Mouse (Mus musculus) MEL (cell line): Measurements from ENCODE around the gene Klf1. TPM values are rescaled to one million over a fixed set of nuclear protein-coding genes. Genes with fewer than 3 reads are reported as not detected.

Experiments
- DNase-seq: peaks from one replicate; pipeline ENCODE4 v3.0.0; 2011; ENCODE audit warnings: low read depth, low spot score
- H3K27ac ChIP-seq: 2 replicates; pipeline ENCODE4 v1.5.1; 2012; ENCODE audit warnings: low read depth, mild to moderate bottlenecking, control low read depth, low read length, moderate library complexity; ENCODE audit not compliant: control insufficient read depth
- H3K27me3 ChIP-seq, 2 experiments: fragments of 150-350 bp in 1 of 2; sonication (generic) in 1 of 2; 2 replicates each; pipeline ENCODE4 v1.6.1; 2012; ENCODE audit warnings: low read length in 2 of 2, mild to moderate bottlenecking in 2 of 2, improper control_type of control experiment in 1 of 2, moderate library complexity in 1 of 2; ENCODE audit not compliant: insufficient read depth in 2 of 2, control insufficient read depth in 1 of 2
- H3K36me3 ChIP-seq, 2 experiments: 2 replicates each; pipeline ENCODE4 v1.6.1; 2012 to 2014; ENCODE audit warnings: low read length in 2 of 2, improper control_type of control experiment in 1 of 2, inconsistent platforms in 1 of 2, mild to moderate bottlenecking in 1 of 2; ENCODE audit not compliant: insufficient read depth in 2 of 2, control insufficient read depth in 1 of 2
- H3K4me1 ChIP-seq, 2 experiments: fragments of 150-350 bp in 1 of 2; sonication (generic) in 1 of 2; 2 replicates each; pipeline ENCODE4 v1.6.1; 2012; ENCODE audit warnings: low read length in 2 of 2, improper control_type of control experiment in 1 of 2, mild to moderate bottlenecking in 1 of 2; ENCODE audit not compliant: insufficient read depth in 2 of 2, control insufficient read depth in 1 of 2
- H3K4me3 ChIP-seq, 2 experiments: fragments of 150-350 bp in 1 of 2; sonication (generic) in 1 of 2; 2 replicates each; pipeline ENCODE4 v1.5.1; 2012; ENCODE audit warnings: low read depth in 2 of 2, low read length in 2 of 2, mild to moderate bottlenecking in 2 of 2, moderate library complexity in 2 of 2, control low read depth in 1 of 2, improper control_type of control experiment in 1 of 2; ENCODE audit not compliant: control insufficient read depth in 1 of 2, insufficient read depth in 1 of 2
- H3K79me2 ChIP-seq: 2 replicates; pipeline ENCODE4 v1.6.1; 2012; ENCODE audit warnings: mild to moderate bottlenecking, low read length, moderate library complexity; ENCODE audit not compliant: control insufficient read depth, poor library complexity, insufficient read depth
- H3K9ac ChIP-seq: 2 replicates; pipeline ENCODE4 v1.6.1; 2012; ENCODE audit warnings: low read depth, mild to moderate bottlenecking, control low read depth, low read length, moderate library complexity; ENCODE audit not compliant: control insufficient read depth, poor library complexity, severe bottlenecking
- H3K9me3 ChIP-seq: fragments of 150-350 bp; sonication (generic); replicated peaks from 2 replicates; pipeline ENCODE4 v1.6.1; 2012; ENCODE audit warnings: mild to moderate bottlenecking, low read length, improper control_type of control experiment, moderate library complexity; ENCODE audit not compliant: insufficient read depth
- BHLHE40 ChIP-seq: IDR thresholded peaks from 2 replicates; pipeline ENCODE4 v1.6.1; 2012; ENCODE audit warnings: low read depth, mild to moderate bottlenecking, inconsistent platforms, low read length, improper control_type of control experiment, borderline replicate concordance
- CHD1 ChIP-seq: IDR thresholded peaks from 2 replicates; pipeline ENCODE4 v1.6.1; 2012; ENCODE audit warnings: low read depth, mild to moderate bottlenecking, inconsistent platforms, low read length, improper control_type of control experiment
- CHD2 ChIP-seq: IDR thresholded peaks from 2 replicates; pipeline ENCODE4 v1.6.1; 2011; ENCODE audit warnings: low read length, improper control_type of control experiment
- CTCF ChIP-seq, 3 experiments: IDR thresholded peaks in 2 of 3; conservative IDR thresholded peaks in 1 of 3; 2 replicates each; pipeline ENCODE4 v1.5.1; 2011 to 2012; ENCODE audit warnings: low read length in 3 of 3, low read depth in 2 of 3, mild to moderate bottlenecking in 2 of 3, improper control_type of control experiment in 1 of 3, inconsistent platforms in 1 of 3, mixed read lengths in 1 of 3, moderate library complexity in 1 of 3; ENCODE audit not compliant: control insufficient read depth in 1 of 3, insufficient read depth in 1 of 3, poor library complexity in 1 of 3, severe bottlenecking in 1 of 3
- E2F4 ChIP-seq: IDR thresholded peaks from 2 replicates; pipeline ENCODE4 v1.6.1; 2011; ENCODE audit warnings: low read depth, low read length, improper control_type of control experiment, borderline replicate concordance
- ELF1 ChIP-seq: IDR thresholded peaks from 2 replicates; pipeline ENCODE4 v1.6.1; 2014; ENCODE audit warnings: low read depth, mild to moderate bottlenecking, inconsistent platforms, low read length, improper control_type of control experiment, moderate library complexity
- EP300 ChIP-seq, 2 experiments: IDR thresholded peaks; 2 replicates each; pipeline ENCODE4 v1.6.1; 2011; ENCODE audit warnings: improper control_type of control experiment in 2 of 2, low read length in 2 of 2, low read depth in 1 of 2, mild to moderate bottlenecking in 1 of 2
- GABPA ChIP-seq: IDR thresholded peaks from 2 replicates; pipeline ENCODE4 v1.6.1; 2012; ENCODE audit warnings: low read depth, mild to moderate bottlenecking, inconsistent platforms, low read length, improper control_type of control experiment, moderate library complexity
- GATA1 ChIP-seq: IDR thresholded peaks from 2 replicates; pipeline ENCODE4 v1.6.1; 2011; ENCODE audit warnings: low read depth, low read length, improper control_type of control experiment
- HCFC1 ChIP-seq: IDR thresholded peaks from 2 replicates; pipeline ENCODE4 v1.6.1; 2012; ENCODE audit warnings: low read depth, mild to moderate bottlenecking, inconsistent platforms, low read length, improper control_type of control experiment, moderate library complexity
- JUND ChIP-seq: IDR thresholded peaks from 2 replicates; pipeline ENCODE4 v1.6.1; 2011; ENCODE audit warnings: low read depth, mild to moderate bottlenecking, improper control_type of control experiment, low read length
- KAT2A ChIP-seq: conservative IDR thresholded peaks from 2 replicates; pipeline ENCODE4 v1.6.1; 2012; ENCODE audit warnings: low read depth, low read length, improper control_type of control experiment, inconsistent platforms
- MAFK ChIP-seq: IDR thresholded peaks from 2 replicates; pipeline ENCODE4 v1.6.1; 2011; ENCODE audit warnings: low read depth, mild to moderate bottlenecking, low read length, improper control_type of control experiment, borderline replicate concordance
- MAX ChIP-seq: IDR thresholded peaks from 2 replicates; pipeline ENCODE4 v1.6.1; 2011; ENCODE audit warnings: low read length, improper control_type of control experiment
- MAZ ChIP-seq: IDR thresholded peaks from 2 replicates; pipeline ENCODE4 v1.6.1; 2012; ENCODE audit warnings: low read depth, mild to moderate bottlenecking, inconsistent platforms, low read length, improper control_type of control experiment
- MEF2A ChIP-seq: IDR thresholded peaks from 2 replicates; pipeline ENCODE4 v1.6.1; 2014; ENCODE audit warnings: low read depth, mild to moderate bottlenecking, inconsistent platforms, low read length, improper control_type of control experiment; ENCODE audit not compliant: poor library complexity, insufficient replicate concordance, severe bottlenecking; ENCODE audit errors: extremely low read depth
- MYB ChIP-seq: IDR thresholded peaks from 2 replicates; pipeline ENCODE4 v1.6.1; 2011; ENCODE audit warnings: mild to moderate bottlenecking, low read depth, low read length, improper control_type of control experiment
- MYC ChIP-seq: IDR thresholded peaks from 2 replicates; pipeline ENCODE4 v1.6.1; 2011; ENCODE audit warnings: low read depth, mild to moderate bottlenecking, low read length, improper control_type of control experiment, moderate library complexity
- NELFE ChIP-seq: IDR thresholded peaks from 2 replicates; pipeline ENCODE4 v1.6.1; 2011; ENCODE audit warnings: low read depth, low read length, improper control_type of control experiment
- NRF1 ChIP-seq: IDR thresholded peaks from 2 replicates; pipeline ENCODE4 v1.6.1; 2014; ENCODE audit warnings: low read depth, mild to moderate bottlenecking, inconsistent platforms, low read length, improper control_type of control experiment, moderate library complexity; ENCODE audit not compliant: poor library complexity, insufficient read depth, severe bottlenecking
- POLR2A ChIP-seq, 2 experiments: IDR thresholded peaks; 2 replicates each; pipeline ENCODE4 v1.6.1; 2011 to 2012; ENCODE audit warnings: low read length in 2 of 2, mild to moderate bottlenecking in 2 of 2, control low read depth in 1 of 2, improper control_type of control experiment in 1 of 2, low read depth in 1 of 2, moderate library complexity in 1 of 2; ENCODE audit not compliant: control insufficient read depth in 1 of 2, insufficient read depth in 1 of 2, poor library complexity in 1 of 2
- POLR2AphosphoS2 ChIP-seq: IDR thresholded peaks from 2 replicates; pipeline ENCODE4 v1.6.1; 2011; ENCODE audit warnings: low read length, improper control_type of control experiment
- POLR2AphosphoS5 ChIP-seq: IDR thresholded peaks from 2 replicates; pipeline ENCODE4 v1.6.1; 2012; ENCODE audit warnings: low read depth, borderline replicate concordance, mild to moderate bottlenecking, inconsistent platforms, low read length, moderate library complexity, mixed read lengths
- RAD21 ChIP-seq: IDR thresholded peaks from 2 replicates; pipeline ENCODE4 v1.6.1; 2011; ENCODE audit warnings: mild to moderate bottlenecking, low read depth, low read length, improper control_type of control experiment
- RCOR1 ChIP-seq: IDR thresholded peaks from 2 replicates; pipeline ENCODE4 v1.6.1; 2012; ENCODE audit warnings: low read depth, mild to moderate bottlenecking, inconsistent platforms, low read length, improper control_type of control experiment
- SIN3A ChIP-seq: IDR thresholded peaks from 2 replicates; pipeline ENCODE4 v1.6.1; 2012; ENCODE audit warnings: low read length, improper control_type of control experiment, inconsistent platforms
- SMC3 ChIP-seq: IDR thresholded peaks from 2 replicates; pipeline ENCODE4 v1.6.1; 2011; ENCODE audit warnings: low read depth, low read length, improper control_type of control experiment
- TAL1 ChIP-seq: IDR thresholded peaks from 2 replicates; pipeline ENCODE4 v1.6.1; 2012; ENCODE audit warnings: mild to moderate bottlenecking, inconsistent platforms, low read length, moderate library complexity, mixed read lengths
- TBP ChIP-seq: IDR thresholded peaks from 2 replicates; pipeline ENCODE4 v1.8.0; 2011; ENCODE audit warnings: low read depth, low read length, improper control_type of control experiment
- TCF12 ChIP-seq: IDR thresholded peaks from 2 replicates; pipeline ENCODE4 v1.6.1; 2014; ENCODE audit warnings: low read depth, mild to moderate bottlenecking, inconsistent platforms, low read length, improper control_type of control experiment, moderate library complexity
- UBTF ChIP-seq: IDR thresholded peaks from 2 replicates; pipeline ENCODE4 v1.6.1; 2012; ENCODE audit warnings: low read depth, mild to moderate bottlenecking, inconsistent platforms, low read length, improper control_type of control experiment, moderate library complexity, borderline replicate concordance; ENCODE audit not compliant: insufficient read depth
- USF1 ChIP-seq: IDR thresholded peaks from 2 replicates; pipeline ENCODE4 v1.6.1; 2014; ENCODE audit warnings: low read depth, mild to moderate bottlenecking, inconsistent platforms, low read length, improper control_type of control experiment, moderate library complexity
- USF2 ChIP-seq, 2 experiments: IDR thresholded peaks; 2 replicates each; pipeline ENCODE4 v1.6.1; 2011 to 2012; ENCODE audit warnings: improper control_type of control experiment in 2 of 2, low read length in 2 of 2, borderline replicate concordance in 1 of 2, inconsistent platforms in 1 of 2, low read depth in 1 of 2, mild to moderate bottlenecking in 1 of 2; ENCODE audit not compliant: insufficient read depth in 1 of 2
- ZC3H11A ChIP-seq: IDR thresholded peaks from 2 replicates; pipeline ENCODE4 v1.6.1; 2012; ENCODE audit warnings: low read depth, mild to moderate bottlenecking, inconsistent platforms, low read length, improper control_type of control experiment
- ZKSCAN1 ChIP-seq: IDR thresholded peaks from 2 replicates; pipeline ENCODE4 v1.6.1; 2012; ENCODE audit warnings: low read depth, mild to moderate bottlenecking, inconsistent platforms, low read length, improper control_type of control experiment, moderate library complexity
- ZNF384 ChIP-seq: IDR thresholded peaks from 2 replicates; pipeline ENCODE4 v1.6.1; 2012; ENCODE audit warnings: low read depth, mild to moderate bottlenecking, inconsistent platforms, low read length, improper control_type of control experiment
- polyA plus RNA-seq, 2 experiments: library from polyadenylated mRNA; stranded (reverse) in 1 of 2; unstranded in 1 of 2; fragments of >175 nt in 1 of 2; fragments of >200 nt in 1 of 2; gene quantifications; 2 replicates each; pipeline versions ENCODE4 v1.2.1 to v1.2.4; 2012; ENCODE audit warnings: low replicate concordance in 2 of 2, low read depth in 1 of 2; ENCODE audit not compliant: insufficient read length in 2 of 2, insufficient read depth in 1 of 2, missing spikeins in 1 of 2
- total RNA-seq: library from RNA; depleted of rRNA; stranded (reverse); fragments of 300-350 nt; gene quantifications from 2 replicates; pipeline ENCODE4 v1.2.3, GENCODE M21; 2012

Klf1 gene
- total and polyA plus RNA-seq, 3 experiments, result 234 to 262 TPM; not detected in 1

DNA sequence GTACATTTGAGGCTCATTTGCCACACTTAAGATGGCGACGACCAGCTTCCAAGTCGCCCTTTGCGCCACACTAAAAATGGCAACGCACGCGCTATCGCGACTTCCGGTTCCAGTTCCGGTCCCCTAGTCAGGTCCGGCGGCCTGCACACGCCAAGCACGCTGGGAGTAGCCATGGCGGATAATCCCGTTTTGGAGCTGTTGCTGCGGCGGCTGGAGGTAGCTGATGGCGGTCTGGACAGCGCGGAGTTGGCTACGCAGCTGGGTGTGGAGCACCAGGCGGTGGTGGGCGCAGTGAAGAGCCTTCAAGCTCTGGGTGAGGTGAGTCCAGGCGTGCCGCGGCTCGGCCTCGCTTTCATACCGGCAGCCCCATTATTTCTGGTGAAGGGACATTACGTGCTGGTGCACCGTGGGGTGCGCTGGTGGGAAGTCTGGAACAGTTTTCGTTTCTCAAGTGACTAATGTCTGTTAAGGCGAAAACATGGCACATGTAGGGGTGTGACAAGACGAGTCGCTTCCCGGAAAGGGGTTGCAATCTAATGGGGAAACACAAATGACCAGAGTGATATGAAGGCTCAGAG is 44.8 kb upstream of the Klf1 start, which contains the start of gene Farsa:
Farsa (plus strand) TSS at position 126 of the 578 bp plus-strand sequence.
- peaks cover 10 to 18% of the 10 kb centered on the region in 2 experiments for H3K36me3 ChIP-seq
- peak within 1 kb of the TSS; percentile 87 for H3K4me3 ChIP-seq
- no peaks in the 10 kb centered on the region for H3K9me3 ChIP-seq
- H3K27ac ChIP-seq, result peak within 1 kb of the TSS; percentile 74
- H3K79me2 ChIP-seq, result peaks cover 36% of the 10 kb centered on the region
- DNase-seq, result peak; percentile 97
- peaks cover 5 to 8% of the 10 kb centered on the region in 2 experiments; a peak in 3 of 4 replicates for H3K4me1 ChIP-seq
- peak within 1 kb of the TSS; percentile 87 for H3K9ac ChIP-seq
- H3K27me3 ChIP-seq, result no peaks in the 10 kb centered on the region
- TF ChIP-seq ZC3H11A (no peak), CTCF (IDR thresholded peaks at IDR 0.05 in 2 of 3, conservative IDR thresholded peaks at IDR 0.05 in 1 of 3; ENCODE audit: control insufficient read depth in 1 of 3, insufficient read depth in 1 of 3, low read depth in 2 of 3, low read length in 3 of 3, poor library complexity in 1 of 3, severe bottlenecking in 1 of 3) (no peak), SIN3A (peak; percentile 91), E2F4 (no peak), POLR2AphosphoS2 (peak; percentile 99), ZNF384 (no peak), MAZ (peak; percentile 65; the same call in 1 of the 2 replicates), RAD21 (no peak), USF2 (IDR thresholded peaks at IDR 0.05; ENCODE audit: borderline replicate concordance in 1 of 2, insufficient read depth in 1 of 2, low read depth in 1 of 2, low read length in 2 of 2) (no peak), HCFC1 (peak; percentile 100), BHLHE40 (peak; percentile 51; the same call in 1 of the 2 replicates), ELF1 (peak; percentile 96), TAL1 (no peak), KAT2A (peak; percentile 94), MAX (peak; percentile 93), GABPA (0 out of 2 replicates have a peak, but pooled peaks have one; percentile 30), GATA1 (peak; percentile 86), POLR2A (IDR thresholded peaks at IDR 0.05; ENCODE audit: control insufficient read depth in 1 of 2, insufficient read depth in 1 of 2, low read depth in 1 of 2, low read length in 2 of 2, poor library complexity in 1 of 2) (peak; percentile 98 to 99), CHD2 (no peak; the same call in 1 of the 2 replicates), JUND (no peak), MEF2A (peak; percentile 40; the same call in 1 of the 2 replicates), TBP (peak; percentile 91), RCOR1 (peak; percentile 97), UBTF (no peak), MYB (no peak), SMC3 (no peak), EP300 (IDR thresholded peaks at IDR 0.05; ENCODE audit: low read depth in 1 of 2, low read length in 2 of 2) (peak in 1 of 2 experiments; percentile 62; a peak in 2 of 4 replicates), ZKSCAN1 (peak; percentile 30; the same call in 1 of the 2 replicates), USF1 (peak; percentile 59), CHD1 (no peak; the same call in 1 of the 2 replicates), NELFE (peak; percentile 98), POLR2AphosphoS5 (peak; percentile 89), MAFK (no peak), MYC (peak; percentile 97), TCF12 (peak; percentile 86), NRF1 (peak; percentile 73)
